Mouse (Mus musculus) limb, embryonic 15.5 days (tissue): ENCODE measurements around the gene Psmb2. TPM values are rescaled to one million over a fixed set of nuclear protein-coding genes. Genes with fewer than 3 reads are reported as not detected.

ENCODE experiments used
- ATAC-seq: fragments of 200-750 bp; cut with Nextera tagmentation; 2 replicates; pipeline ENCODE4 v1.8.0; 2017; ENCODE audit warnings: low read depth, moderate TSS enrichment; ENCODE audit not compliant: insufficient number of reproducible peaks, low FRiP score, low TSS enrichment
- H3K27ac ChIP-seq: fragments of 300-500 bp; sonication (generic); 2 replicates; pipeline ENCODE4 v1.5.1; 2015; ENCODE audit warnings: moderate library complexity, mild to moderate bottlenecking, inconsistent platforms
- H3K27me3 ChIP-seq: fragments of 300-500 bp; sonication (generic); 2 replicates; pipeline ENCODE4 v1.6.1; 2015; ENCODE audit warnings: inconsistent platforms
- H3K36me3 ChIP-seq: fragments of 300-500 bp; sonication (generic); 2 replicates; pipeline ENCODE4 v1.6.1; 2015; ENCODE audit warnings: inconsistent platforms
- H3K4me1 ChIP-seq: fragments of 300-500 bp; sonication (generic); 2 replicates; pipeline ENCODE4 v1.6.1; 2015; ENCODE audit warnings: inconsistent platforms
- H3K4me2 ChIP-seq: fragments of 300-500 bp; sonication (generic); 2 replicates; pipeline ENCODE4 v1.6.1; 2015; ENCODE audit warnings: mild to moderate bottlenecking, inconsistent platforms
- H3K4me3 ChIP-seq: fragments of 300-500 bp; sonication (generic); 2 replicates; pipeline ENCODE4 v1.5.1; 2015; ENCODE audit warnings: mild to moderate bottlenecking, inconsistent platforms
- H3K9ac ChIP-seq: fragments of 300-500 bp; sonication (generic); 2 replicates; pipeline ENCODE4 v1.6.1; 2015; ENCODE audit warnings: inconsistent platforms
- H3K9me3 ChIP-seq: fragments of 300-500 bp; sonication (generic); 2 replicates; pipeline ENCODE4 v1.6.1; 2016; ENCODE audit warnings: inconsistent platforms
- WGBS: fragments of 180-500 bp; shearing (Covaris S2); methylation state at CpG from one replicate; pipeline ENCODE4 v1.1.7; 2015; 5-methylcytosine and 5-hydroxymethylcytosine counted together
- polyA plus RNA-seq: library from polyadenylated mRNA; unstranded; fragments of >200 nt; fragmentation: Nextera tagmentation; extraction: Ambion mirVana; gene quantifications from 2 replicates; pipeline ENCODE4 v1.2.1, GENCODE M21; 2015

The Psmb2 gene
- 443 and 449 TPM in 2 replicates for polyA plus RNA-seq

DNA sequence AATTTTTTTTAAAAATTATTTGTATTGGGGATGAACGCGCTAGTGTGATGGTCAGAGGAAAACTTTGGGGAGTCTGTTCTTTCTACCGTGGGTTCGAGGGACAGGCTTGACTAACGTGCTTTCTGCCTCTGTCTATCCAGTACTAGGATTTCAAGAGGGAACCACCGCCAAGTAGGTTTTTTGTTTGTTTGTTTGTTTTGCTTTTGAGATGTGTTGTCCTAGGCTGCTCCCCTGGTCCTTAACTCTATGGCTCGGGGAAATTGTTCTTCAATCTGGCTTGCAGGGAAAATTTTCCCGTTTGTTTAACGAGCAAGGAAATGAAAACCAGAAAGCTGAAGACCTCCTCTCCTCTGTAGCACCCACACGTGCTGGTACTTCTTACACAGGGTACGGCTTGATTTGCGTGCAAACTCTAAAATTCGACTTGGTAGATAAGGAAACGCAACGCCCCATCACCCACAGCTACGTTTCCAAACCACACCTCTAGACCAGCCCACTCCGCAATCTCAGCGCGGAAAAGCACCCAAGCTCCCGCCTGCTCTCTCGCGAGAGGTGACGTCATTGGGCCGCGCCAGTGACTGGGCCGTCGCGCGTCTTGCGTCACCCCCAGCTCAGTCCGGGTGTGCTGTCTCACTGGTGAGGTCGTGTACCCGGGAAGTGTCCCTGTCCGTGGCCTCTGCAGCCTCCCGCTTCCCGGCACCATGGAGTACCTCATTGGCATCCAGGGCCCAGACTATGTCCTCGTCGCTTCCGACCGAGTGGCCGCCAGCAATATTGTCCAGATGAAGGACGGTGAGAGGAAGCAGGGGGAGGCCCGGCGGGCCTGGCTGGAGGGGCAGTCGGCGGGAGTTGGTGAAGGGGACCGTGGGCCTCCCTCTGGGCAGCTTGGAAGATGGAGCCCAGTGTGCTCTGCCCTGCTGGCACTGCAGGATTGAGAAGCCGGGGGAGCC, at the start of gene Psmb2:
Psmb2 (plus strand) TSS at position 577 of the 950 bp plus-strand sequence.
- peak within 1 kb of the TSS; percentile 87 for H3K27ac ChIP-seq
- H3K4me3 ChIP-seq = peak within 1 kb of the TSS; percentile 100
- no peaks in the 10 kb centered on the region for H3K27me3 ChIP-seq
- 2% methylated on average over 48 of the region's 48 CpGs for WGBS
- no peaks in the 10 kb centered on the region for H3K9me3 ChIP-seq
- ATAC-seq = peak; percentile 96
- no peaks in the 10 kb centered on the region for H3K36me3 ChIP-seq
- peaks cover 5% of the 10 kb centered on the region; the same call in 1 of the 2 replicates for H3K4me1 ChIP-seq
- H3K4me2 ChIP-seq = peak within 1 kb of the TSS; percentile 70
- H3K9ac ChIP-seq = peak within 1 kb of the TSS; percentile 99

DNA sequence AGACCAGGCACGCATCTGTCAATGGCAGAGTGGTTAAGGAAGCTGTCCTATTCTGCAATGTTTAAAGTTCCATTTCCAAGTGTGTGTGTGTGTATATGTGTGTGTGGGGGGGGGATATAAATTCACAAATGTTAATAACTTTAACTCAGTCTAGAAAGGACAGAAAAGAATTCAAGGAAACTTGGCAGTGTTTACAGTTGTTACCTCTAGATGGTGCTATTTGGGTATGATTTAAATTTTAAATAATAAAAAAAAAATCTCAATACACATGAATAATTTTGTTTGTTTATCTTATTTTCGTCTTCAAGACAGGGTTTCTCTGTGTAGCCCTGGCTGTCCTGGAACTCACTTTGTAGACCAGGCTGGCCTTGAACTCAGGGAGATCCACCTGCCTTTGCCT, 45.5 kb upstream of the Psmb2 start:
- 52% methylated on average over 2 of the region's 2 CpGs for WGBS
- no peak overlapping the region for H3K4me2 ChIP-seq
- no peaks in the 10 kb centered on the region for H3K9me3 ChIP-seq

GRCm38 (mm10) chr4:126632668-126633067, 44.8 kb upstream of the Psmb2 start:
- H3K27ac ChIP-seq = no peak overlapping the region
- no peaks in the 10 kb centered on the region for H3K9me3 ChIP-seq
- WGBS = 63% methylated on average over 3 of the region's 3 CpGs
- no peak for ATAC-seq
- no peak overlapping the region for H3K9ac ChIP-seq
- H3K36me3 ChIP-seq = no peaks in the 10 kb centered on the region
- H3K4me2 ChIP-seq = no peak overlapping the region
- no peak overlapping the region for H3K4me3 ChIP-seq
- H3K27me3 ChIP-seq = peaks cover 18% of the 10 kb centered on the region
- H3K4me1 ChIP-seq = peaks cover 4% of the 10 kb centered on the region; the same call in 1 of the 2 replicates

More for the DNA sequence above, 45.5 kb upstream of the Psmb2 start:
- no peaks in the 10 kb centered on the region for H3K36me3 ChIP-seq
- H3K27ac ChIP-seq = no peak overlapping the region
- no peak for ATAC-seq
- peaks cover 10% of the 10 kb centered on the region for H3K4me1 ChIP-seq
- H3K9ac ChIP-seq = no peak overlapping the region
- H3K4me3 ChIP-seq = no peak overlapping the region
- H3K27me3 ChIP-seq = peaks cover 15% of the 10 kb centered on the region

DNA sequence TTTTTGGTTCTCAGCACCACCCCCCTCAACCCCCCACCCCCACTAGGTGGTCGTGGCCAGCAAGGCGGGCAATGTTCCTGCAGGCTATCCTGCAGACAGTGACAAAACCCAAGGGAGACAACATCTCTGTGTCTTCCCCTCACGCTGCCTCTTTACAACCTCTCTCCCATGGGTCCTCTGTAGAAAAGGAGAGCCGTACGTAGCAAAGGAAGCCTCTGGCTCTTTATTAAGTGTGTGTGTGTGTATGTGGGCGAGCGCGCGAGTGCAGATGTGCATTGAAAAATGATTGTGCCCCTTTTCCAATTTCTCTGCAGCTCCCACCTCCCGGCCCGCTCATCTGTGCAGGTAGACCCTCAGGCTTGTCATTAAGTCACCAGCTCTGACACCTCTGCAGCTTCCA, 41.1 kb upstream of the Psmb2 start:
- Histone ChIP-seq H3K4me3 (no peak overlapping the region), H3K9ac (no peak overlapping the region), H3K9me3 (no peaks in the 10 kb centered on the region), H3K4me2 (no peak overlapping the region), H3K27me3 (peaks cover 27% of the 10 kb centered on the region), H3K36me3 (no peaks in the 10 kb centered on the region), H3K4me1 (peaks cover 4% of the 10 kb centered on the region; the same call in 1 of the 2 replicates), H3K27ac (no peak overlapping the region)
- WGBS = 22% methylated on average over 11 of the region's 11 CpGs
- no peak for ATAC-seq

DNA sequence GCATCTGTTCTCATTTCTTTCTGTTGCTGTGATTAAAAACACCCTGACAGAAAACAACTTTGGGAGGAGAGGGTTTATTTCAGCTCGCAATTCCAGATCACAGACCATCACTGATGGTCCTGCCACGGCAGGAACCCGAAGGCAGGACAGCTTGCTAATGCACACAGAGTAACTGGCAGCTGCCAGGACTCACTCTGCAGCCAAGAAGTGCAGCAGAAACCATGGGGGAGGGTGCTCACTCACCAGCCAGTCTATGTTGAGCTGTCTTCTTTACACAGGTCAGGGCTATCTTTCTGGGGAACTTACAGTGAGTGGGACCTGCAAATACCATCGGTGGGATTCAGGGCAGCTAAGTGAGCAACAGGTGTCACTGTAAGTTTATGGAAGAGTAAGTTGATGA, 40.0 kb upstream of the Psmb2 start:
- Histone ChIP-seq H3K9ac (no peak overlapping the region), H3K36me3 (no peaks in the 10 kb centered on the region), H3K4me2 (no peak overlapping the region), H3K4me1 (peaks cover 4% of the 10 kb centered on the region; the same call in 1 of the 2 replicates), H3K27ac (no peak overlapping the region), H3K27me3 (peaks cover 27% of the 10 kb centered on the region), H3K4me3 (no peak overlapping the region), H3K9me3 (no peaks in the 10 kb centered on the region)
- 67% methylated on average over 4 of the region's 4 CpGs for WGBS
- ATAC-seq = no peak

DNA sequence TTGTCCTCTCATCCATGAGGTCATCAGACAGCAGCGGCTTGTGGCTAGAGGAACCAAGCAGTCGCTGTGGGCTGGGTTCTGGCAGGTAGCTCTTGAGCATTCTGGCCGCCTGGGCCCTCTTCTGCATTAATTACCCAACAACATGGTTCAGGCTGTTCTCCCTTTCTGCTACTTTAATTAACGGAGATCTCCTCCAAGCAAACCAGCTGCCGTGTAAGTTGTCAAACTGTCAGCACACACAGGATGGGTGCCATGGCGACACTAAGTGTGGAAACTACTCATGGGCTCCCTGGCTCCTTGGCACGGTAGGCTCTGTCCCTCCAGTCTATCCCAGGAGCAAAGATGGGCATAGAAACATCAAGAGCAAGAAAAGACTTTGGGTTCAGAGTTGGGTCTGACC, 38.1 kb upstream of the Psmb2 start:
- peaks cover 27% of the 10 kb centered on the region for H3K27me3 ChIP-seq
- H3K4me2 ChIP-seq = no peak overlapping the region
- no peak overlapping the region for H3K9ac ChIP-seq
- no peak overlapping the region for H3K27ac ChIP-seq
- no peak for ATAC-seq
- H3K4me3 ChIP-seq = no peak overlapping the region
- 49% methylated on average over 7 of the region's 7 CpGs for WGBS
- no peaks in the 10 kb centered on the region for H3K36me3 ChIP-seq
- no peaks in the 10 kb centered on the region for H3K9me3 ChIP-seq
- peaks cover 4% of the 10 kb centered on the region; the same call in 1 of the 2 replicates for H3K4me1 ChIP-seq

GRCm38 (mm10) chr4:126641901-126642300, 35.5 kb upstream of the Psmb2 start:
- H3K9me3 ChIP-seq = no peaks in the 10 kb centered on the region
- H3K27me3 ChIP-seq = peaks cover 13% of the 10 kb centered on the region; the same call in 1 of the 2 replicates
- H3K27ac ChIP-seq = no peak overlapping the region
- no peak for ATAC-seq
- no peaks in the 10 kb centered on the region for H3K4me1 ChIP-seq
- no peak overlapping the region for H3K4me2 ChIP-seq
- H3K9ac ChIP-seq = no peak overlapping the region
- WGBS = 46% methylated on average over 9 of the region's 9 CpGs
- no peak overlapping the region for H3K4me3 ChIP-seq
- no peaks in the 10 kb centered on the region for H3K36me3 ChIP-seq

DNA sequence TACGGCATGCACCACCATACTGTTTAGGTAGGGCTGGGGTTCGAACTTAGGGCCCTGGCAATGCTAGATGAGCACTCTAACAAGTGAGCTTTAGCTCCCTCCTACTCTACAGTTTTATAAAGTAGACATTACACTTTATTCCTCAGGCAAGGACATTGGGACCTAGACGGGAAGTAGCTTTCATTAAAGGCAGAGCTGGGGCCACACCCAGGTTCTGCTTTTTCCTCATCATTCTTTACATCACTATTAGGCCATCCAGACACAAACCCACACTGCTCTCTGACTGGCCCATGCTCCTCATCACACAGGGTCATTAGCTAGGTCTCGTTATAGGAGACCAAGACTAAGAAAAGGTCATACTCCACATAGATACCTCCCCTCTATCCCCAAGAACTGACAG, 33.6 kb upstream of the Psmb2 start:
- no peaks in the 10 kb centered on the region for H3K4me1 ChIP-seq
- no peak overlapping the region for H3K27ac ChIP-seq
- 63% methylated on average over 4 of the region's 4 CpGs for WGBS
- ATAC-seq = no peak
- no peaks in the 10 kb centered on the region for H3K9me3 ChIP-seq
- no peak overlapping the region for H3K4me3 ChIP-seq
- H3K9ac ChIP-seq = no peak overlapping the region
- H3K27me3 ChIP-seq = peaks cover 21% of the 10 kb centered on the region
- no peaks in the 10 kb centered on the region for H3K36me3 ChIP-seq
- H3K4me2 ChIP-seq = no peak overlapping the region

DNA sequence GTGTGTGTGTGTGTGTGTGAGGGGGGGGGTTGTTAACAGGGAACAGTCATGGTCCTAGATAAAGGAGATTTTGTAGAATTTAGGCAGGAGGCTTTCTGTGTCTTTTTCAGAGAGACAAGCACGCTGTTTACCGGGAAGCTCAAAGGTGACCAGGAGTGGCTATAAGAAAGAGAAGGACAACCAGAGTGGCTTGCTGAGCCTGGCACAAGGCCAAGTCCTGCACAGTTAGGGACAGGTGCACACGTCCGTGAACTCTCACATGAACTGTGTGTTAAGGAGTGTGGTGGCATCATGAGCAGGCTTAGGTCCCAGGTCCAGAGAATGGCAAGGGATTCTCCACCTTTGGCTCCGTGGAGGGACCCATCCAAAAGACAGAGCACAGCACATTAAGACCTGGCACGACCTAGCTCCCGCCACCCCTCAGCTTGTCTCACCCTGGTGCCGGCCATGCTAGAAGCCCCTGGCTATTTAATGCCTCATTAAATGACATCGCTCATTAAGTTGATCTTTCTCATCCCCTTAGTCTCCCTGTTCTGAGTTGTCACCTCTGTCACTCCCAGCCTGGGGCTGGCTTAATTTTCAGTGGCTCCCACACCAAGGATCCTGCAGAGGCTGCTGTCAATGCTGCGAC, 33.0 kb upstream of the Psmb2 start:
- 71% methylated on average over 10 of the region's 10 CpGs for WGBS
- no peaks in the 10 kb centered on the region for H3K4me1 ChIP-seq
- H3K27me3 ChIP-seq = peaks cover 15% of the 10 kb centered on the region
- H3K4me3 ChIP-seq = no peak overlapping the region
- H3K27ac ChIP-seq = no peak overlapping the region
- H3K36me3 ChIP-seq = no peaks in the 10 kb centered on the region
- no peak overlapping the region for H3K4me2 ChIP-seq
- no peak overlapping the region for H3K9ac ChIP-seq
- no peaks in the 10 kb centered on the region for H3K9me3 ChIP-seq
- ATAC-seq = peak; percentile 61; the same call in 1 of the 2 replicates

- 33% methylated on average over 24 of the region's 24 CpGs for WGBS
- H3K27ac ChIP-seq = no peak overlapping the region
- no peak overlapping the region for H3K4me2 ChIP-seq
- H3K4me3 ChIP-seq = no peak overlapping the region
- no peak overlapping the region for H3K9ac ChIP-seq
- H3K36me3 ChIP-seq = no peaks in the 10 kb centered on the region
- ATAC-seq = no peak
- no peaks in the 10 kb centered on the region for H3K9me3 ChIP-seq
- H3K4me1 ChIP-seq = no peaks in the 10 kb centered on the region
- H3K27me3 ChIP-seq = peaks cover 15% of the 10 kb centered on the region
Observed at GRCm38 (mm10) chr4:126647996-126648910, 29.2 kb upstream of the Psmb2 start.

DNA sequence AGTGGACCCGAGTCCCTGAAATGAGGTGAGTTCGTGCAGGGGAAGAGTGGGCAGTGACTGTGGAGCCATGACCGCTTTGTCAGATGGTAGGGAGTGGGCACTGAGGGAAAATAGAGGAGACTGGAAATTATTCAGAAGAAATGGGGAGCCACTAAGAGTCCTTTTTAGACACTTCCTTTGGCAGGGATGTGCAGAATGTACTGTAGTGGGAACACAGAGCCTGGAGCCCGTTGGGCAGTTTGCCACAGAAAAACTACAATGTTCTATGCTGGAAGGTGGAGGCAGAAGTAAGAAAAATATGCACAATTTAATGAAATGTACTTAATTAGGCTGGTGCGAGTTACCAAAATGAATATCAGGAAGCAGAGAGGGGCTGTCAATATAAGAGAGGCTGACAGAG, 24.3 kb upstream of the Psmb2 start:
- Histone ChIP-seq H3K4me2 (no peak overlapping the region), H3K4me3 (no peak overlapping the region), H3K9me3 (no peaks in the 10 kb centered on the region), H3K27ac (no peak overlapping the region), H3K27me3 (peaks cover 6% of the 10 kb centered on the region), H3K9ac (no peak overlapping the region), H3K36me3 (no peaks in the 10 kb centered on the region), H3K4me1 (no peaks in the 10 kb centered on the region)
- 83% methylated on average over 5 of the region's 5 CpGs for WGBS
- no peak for ATAC-seq
